Mouse (Mus musculus) erythroblast, adult 5-6 weeks (primary cell): Measurements from ENCODE around the gene Gdap1l1. TPM values are rescaled to one million over a fixed set of nuclear protein-coding genes. Genes with fewer than 3 reads are reported as not detected.

Experiments
- ATAC-seq: replicated peaks from 2 replicates; pipeline ENCODE4 v1.8.0; 2016; ENCODE audit warnings: moderate number of reproducible peaks, mild to moderate bottlenecking, moderate TSS enrichment, inconsistent platforms; ENCODE audit not compliant: poor library complexity, low FRiP score, severe bottlenecking
- total RNA-seq, 2 experiments: library from RNA; stranded (forward) in 1 of 2; stranded (reverse) in 1 of 2; fragments of 150-400 nt in 1 of 2; fragments of 200-764, 138-1000 nt in 1 of 2; gene quantifications; 2 replicates each; pipeline versions ENCODE4 v1.2.3 to v1.2.4; 2015 to 2017; ENCODE audit warnings: low replicate concordance in 2 of 2

Gdap1l1 gene
- total RNA-seq, 2 experiments from 2014 or later = not detected

GRCm38 (mm10) chr2:163493976-163494375 is 55.7 kb downstream of the Gdap1l1 start:
- ATAC-seq = no peak

DNA sequence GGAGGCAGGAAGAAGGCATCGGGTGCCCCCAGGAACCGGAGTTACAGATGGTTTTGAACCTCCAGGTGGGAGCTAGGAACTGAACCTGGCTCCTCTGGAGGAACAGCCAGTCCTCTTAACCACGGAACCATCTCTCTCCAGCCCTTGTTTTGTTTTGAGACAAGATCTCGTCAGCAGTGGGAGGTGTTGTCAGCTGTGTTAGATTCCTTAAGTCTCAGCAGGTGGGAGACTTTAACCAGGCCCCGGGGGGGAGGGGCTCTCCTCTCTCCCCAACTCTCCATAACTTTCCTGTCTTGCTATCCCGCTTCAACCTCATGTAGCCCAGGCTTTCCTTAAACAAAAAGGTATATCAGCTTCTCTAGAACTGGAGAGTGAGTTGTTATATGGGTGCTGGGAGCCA is 56.2 kb downstream of the Gdap1l1 start:
- ATAC-seq = no peak

- ATAC-seq = no peak
Measured at GRCm38 (mm10) chr2:163502219-163502618, 63.9 kb downstream of the Gdap1l1 start.

GRCm38 (mm10) chr2:163503191-163503590 is 64.9 kb downstream of the Gdap1l1 start:
- ATAC-seq = no peak

Other genes starting within 250 kb of the Gdap1l1 start
- not detected in 2 replicates for gene Tox2, start 235.4 kb upstream of the Gdap1l1 start, total RNA-seq (2015; ENCODE audit: low replicate concordance)
- not detected in 2 replicates for gene Tox2, start 235.4 kb upstream of the Gdap1l1 start, total RNA-seq (2017; ENCODE audit: low replicate concordance)
- gene Jph2, start 40.5 kb upstream of the Gdap1l1 start, total RNA-seq (2015; ENCODE audit: low replicate concordance) = not detected in 2 replicates
- gene Jph2, start 40.5 kb upstream of the Gdap1l1 start, total RNA-seq (2017; ENCODE audit: low replicate concordance) = 0.14 TPM in 1 of 2 replicates, not detected in the other
- 15.5 and 27.5 TPM in 2 replicates for gene Oser1, start 13.8 kb upstream of the Gdap1l1 start, total RNA-seq (2015; ENCODE audit: low replicate concordance)
- 21.6 and 26.3 TPM in 2 replicates for gene Oser1, start 13.8 kb upstream of the Gdap1l1 start, total RNA-seq (2017; ENCODE audit: low replicate concordance)
- 0.21 TPM in 1 of 2 replicates, not detected in the other for gene Fitm2, start 34.2 kb downstream of the Gdap1l1 start, total RNA-seq (2015; ENCODE audit: low replicate concordance)
- 0.77 and 2.2 TPM in 2 replicates for gene Fitm2, start 34.2 kb downstream of the Gdap1l1 start, total RNA-seq (2017; ENCODE audit: low replicate concordance)
- gene R3hdml, start 53.8 kb downstream of the Gdap1l1 start, total RNA-seq (2015; ENCODE audit: low replicate concordance) = not detected in 2 replicates
- gene R3hdml, start 53.8 kb downstream of the Gdap1l1 start, total RNA-seq (2017; ENCODE audit: low replicate concordance) = not detected in 2 replicates
- gene Hnf4a, start 68.3 kb downstream of the Gdap1l1 start, total RNA-seq (2015; ENCODE audit: low replicate concordance) = not detected in 2 replicates
- 0.26 and 0.42 TPM in 2 replicates for gene Hnf4a, start 68.3 kb downstream of the Gdap1l1 start, total RNA-seq (2017; ENCODE audit: low replicate concordance)
- gene Ttpal, start 163.8 kb downstream of the Gdap1l1 start, total RNA-seq (2015; ENCODE audit: low replicate concordance) = 6.5 and 10.0 TPM in 2 replicates
- 5.5 and 8.8 TPM in 2 replicates for gene Ttpal, start 163.8 kb downstream of the Gdap1l1 start, total RNA-seq (2017; ENCODE audit: low replicate concordance)
- gene Serinc3, start 206.7 kb downstream of the Gdap1l1 start, total RNA-seq (2015; ENCODE audit: low replicate concordance) = 1,365 and 1,400 TPM in 2 replicates
- 1,814 and 2,055 TPM in 2 replicates for gene Serinc3, start 206.7 kb downstream of the Gdap1l1 start, total RNA-seq (2017; ENCODE audit: low replicate concordance)
- 15.0 and 25.0 TPM in 2 replicates for gene Pkig, start 219.9 kb downstream of the Gdap1l1 start, total RNA-seq (2015; ENCODE audit: low replicate concordance)
- gene Pkig, start 219.9 kb downstream of the Gdap1l1 start, total RNA-seq (2017; ENCODE audit: low replicate concordance) = 23.4 and 25.2 TPM in 2 replicates